Mouse (Mus musculus) layer of hippocampus, adult 8-10 months (tissue): ENCODE data around the gene Flvcr1. TPM values are rescaled to one million over a fixed set of nuclear protein-coding genes. Genes with fewer than 3 reads are reported as not detected.

Experiments
- DNase-seq, 2 experiments: peaks; one replicate each; pipeline ENCODE4 v3.0.0; 2022; ENCODE audit warnings: low spot score in 2 of 2
- total RNA-seq, 4 experiments: library from RNA; stranded (reverse); gene quantifications; 2 replicates each; pipeline ENCODE4 v1.2.4; 2022

Flvcr1 gene
- total RNA-seq, 4 experiments from 2014 or later, result 16.8 to 20.0 (median 18.8) TPM

- no peak for DNase-seq
Observed at GRCm38 (mm10) chr1:190980470-190980869, 45.5 kb downstream of the Flvcr1 start.

- peak; percentile 52 to 55 for DNase-seq
Observed at GRCm38 (mm10) chr1:190979100-190979563, 46.8 kb downstream of the Flvcr1 start, which contains the start of gene Vash2. Gene Vash2 (minus strand): TSS chr1:190979296.

- no peak for DNase-seq
Observed at GRCm38 (mm10) chr1:190978511-190979073, 47.4 kb downstream of the Flvcr1 start.

GRCm38 (mm10) chr1:190978001-190978400 lies 48.0 kb downstream of the Flvcr1 start:
- no peak for DNase-seq

- DNase-seq, result no peak
Observed at GRCm38 (mm10) chr1:190976887-190977573, 48.9 kb downstream of the Flvcr1 start.

- DNase-seq, result no peak
Observed at GRCm38 (mm10) chr1:190974833-190975232, 51.1 kb downstream of the Flvcr1 start.

GRCm38 (mm10) chr1:190974191-190974590 lies 51.8 kb downstream of the Flvcr1 start:
- DNase-seq, result no peak

- DNase-seq, result no peak
Observed at GRCm38 (mm10) chr1:190972612-190973192, 53.3 kb downstream of the Flvcr1 start.

GRCm38 (mm10) chr1:190971708-190972610 lies 54.0 kb downstream of the Flvcr1 start:
- peak in 1 of 2 experiments; percentile 20 for DNase-seq

GRCm38 (mm10) chr1:190968010-190968409 lies 57.9 kb downstream of the Flvcr1 start:
- no peak for DNase-seq

GRCm38 (mm10) chr1:190964992-190965780 lies 60.8 kb downstream of the Flvcr1 start:
- DNase-seq, result no peak

GRCm38 (mm10) chr1:190962760-190963159 lies 63.2 kb downstream of the Flvcr1 start:
- DNase-seq, result no peak

- no peak for DNase-seq
Observed at GRCm38 (mm10) chr1:190958821-190959220, 67.1 kb downstream of the Flvcr1 start.

Other genes with a start within 250 kb of the Flvcr1 start
- gene Rps6kc1, start 114.4 kb downstream of the Flvcr1 start, total RNA-seq, result 10 to 100 TPM; 80.8 to 91.0 (median 86.0) TPM
- gene Angel2, start 101.0 kb downstream of the Flvcr1 start, total RNA-seq, result 10 to 100 TPM; 49.4 to 61.7 (median 58.3) TPM
- 1 to 10 TPM; 1.2 to 2.7 (median 1.7) TPM for gene Vash2, start 46.9 kb downstream of the Flvcr1 start, total RNA-seq
- gene Spata45, start 10.5 kb upstream of the Flvcr1 start, total RNA-seq, result not detected
- gene Tatdn3, start 36.8 kb upstream of the Flvcr1 start, total RNA-seq, result 10 to 100 TPM; 33.7 to 56.3 (median 49.8) TPM
- gene Nsl1, start 36.9 kb upstream of the Flvcr1 start, total RNA-seq, result 1 to 10 TPM in 2 of 4 experiments, under 1 TPM in 2; 0.29 to 1.5 (median 0.89) TPM
- gene Batf3, start 71.7 kb upstream of the Flvcr1 start, total RNA-seq, result 1 to 10 TPM in 3 of 4 experiments, not detected in 1; 1.6 to 3.9 (median 3.7) TPM
- gene Fam71a, start 138.7 kb upstream of the Flvcr1 start, total RNA-seq, result not detected
- 1 to 10 TPM in 3 of 4 experiments, under 1 TPM in 1; 0.80 to 7.7 (median 3.5) TPM for gene Atf3, start 191.9 kb upstream of the Flvcr1 start, total RNA-seq